Mouse (Mus musculus) stomach, postnatal 0 days (tissue): ENCODE results near the gene Chgb.

Experiments used
- CTCF ChIP-seq: IDR thresholded peaks from 2 replicates; pipeline ENCODE4 v1.5.1; 2016; ENCODE audit warnings: antibody characterized with exemption, low read depth, mild to moderate bottlenecking, moderate library complexity
- EP300 ChIP-seq: optimal IDR thresholded peaks from 2 replicates; pipeline ENCODE3; 2016; ENCODE audit warnings: antibody characterized with exemption

- TF ChIP-seq CTCF: no peak
- TF ChIP-seq EP300: no peak
These were observed 36.2 kb upstream of the Chgb start for GRCm38 (mm10) chr2:132744866-132745265.
